Mouse (Mus musculus) lung, adult 2 months (tissue): ENCODE measurements around the gene Cntnap2. TPM values are rescaled to one million over a fixed set of nuclear protein-coding genes. Genes with fewer than 3 reads are reported as not detected.

Experiments used
- DNase-seq: peaks from one replicate; pipeline ENCODE4 v3.0.0; 2022
- H3K4me1 ChIP-seq: fragments of 200-500 bp; 2 replicates; pipeline ENCODE4 v1.6.1; 2011; ENCODE audit warnings: low read length; ENCODE audit not compliant: control insufficient read depth, insufficient read depth
- H3K4me3 ChIP-seq: fragments of 200-500 bp; replicated peaks from 2 replicates; pipeline ENCODE3; 2011; ENCODE audit warnings: low read depth, mild to moderate bottlenecking, control low read depth, low read length; ENCODE audit errors: extremely low read depth
- CTCF ChIP-seq: fragments of 200-500 bp; IDR thresholded peaks from 2 replicates; pipeline ENCODE4 v1.5.1; 2011; ENCODE audit warnings: mild to moderate bottlenecking, low read length, control low read depth; ENCODE audit not compliant: insufficient read depth
- POLR2A ChIP-seq: fragments of 200-500 bp; IDR thresholded peaks from 2 replicates; pipeline ENCODE4 v1.6.1; 2011; ENCODE audit warnings: low read depth, mild to moderate bottlenecking, control low read depth, low read length, borderline replicate concordance; ENCODE audit errors: extremely low read depth
- WGBS: fragments of 180-500 bp; shearing (Covaris S2); methylation state at CpG from one replicate; pipeline ENCODE4 v1.1.7; 2018; 5-methylcytosine and 5-hydroxymethylcytosine counted together
- polyA plus RNA-seq: library from polyadenylated mRNA; depleted of rRNA; stranded (reverse); fragments of >200 nt; gene quantifications from 2 replicates; pipeline ENCODE4 v1.2.3, GENCODE M21; 2012

The Cntnap2 gene
- polyA plus RNA-seq, 1 experiment: not detected

DNA sequence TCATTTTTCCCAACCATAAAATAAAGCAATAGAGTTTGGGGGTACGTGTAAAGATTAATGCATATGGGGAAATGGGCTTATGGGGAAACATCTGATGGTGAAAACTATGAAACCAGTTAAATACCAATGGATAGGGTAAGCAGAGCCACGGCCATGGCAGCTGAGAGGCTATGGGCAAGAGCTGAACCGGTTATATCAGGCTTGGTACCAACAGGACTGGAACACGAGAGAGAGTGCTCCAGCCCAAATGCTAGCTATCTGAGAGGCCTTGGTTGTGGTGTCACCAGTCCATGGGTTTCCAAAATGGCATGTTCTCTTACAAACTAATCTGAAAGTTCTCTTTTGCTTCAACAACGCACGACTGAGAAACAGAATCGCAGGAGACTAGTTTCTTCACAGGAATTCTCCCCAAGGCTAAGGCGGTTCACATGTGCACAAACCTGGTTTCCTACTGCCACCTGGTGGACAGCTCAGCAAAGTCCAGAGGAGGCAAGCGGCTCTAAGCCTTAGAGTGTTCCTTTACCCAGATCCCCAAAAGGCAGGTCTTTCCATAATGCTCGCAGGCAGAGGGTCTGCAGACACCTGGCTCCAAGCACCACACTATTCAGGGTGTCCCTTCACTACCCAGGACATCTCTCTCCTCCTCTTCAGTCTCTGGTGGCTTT lies 1902.0 kb downstream of the Cntnap2 start:
- 26% methylated on average over 10 of the region's 10 CpGs for WGBS
- H3K4me1 ChIP-seq: no peaks in the 10 kb centered on the region
- peak; percentile 21 for DNase-seq
- no peak overlapping the region for H3K4me3 ChIP-seq
- TF ChIP-seq CTCF (peak; percentile 72), POLR2A (no peak)

DNA sequence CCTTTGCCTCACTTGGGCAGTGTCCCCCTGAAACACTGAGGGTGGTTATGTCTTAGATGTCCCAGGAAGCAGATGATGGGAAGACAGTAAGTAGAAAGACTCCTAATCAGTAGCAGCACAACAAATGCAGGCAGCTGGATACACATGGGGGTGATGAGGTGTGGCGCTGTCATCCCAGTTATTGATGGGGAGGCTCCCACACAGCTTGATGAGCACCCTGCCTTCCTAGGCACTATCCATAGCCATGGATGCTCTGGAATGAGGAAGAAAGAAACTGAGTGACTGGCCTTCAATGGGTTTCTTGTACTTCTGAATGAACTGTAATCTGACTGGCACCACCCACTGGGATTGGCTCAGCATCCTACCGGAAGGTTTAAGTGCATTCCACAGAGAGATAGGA lies 1904.1 kb downstream of the Cntnap2 start:
- 75% methylated on average over 2 of the region's 2 CpGs for WGBS
- Histone ChIP-seq H3K4me1 (no peaks in the 10 kb centered on the region), H3K4me3 (no peak overlapping the region)
- no peak for TF ChIP-seq CTCF
- TF ChIP-seq POLR2A: no peak
- DNase-seq: no peak

DNA sequence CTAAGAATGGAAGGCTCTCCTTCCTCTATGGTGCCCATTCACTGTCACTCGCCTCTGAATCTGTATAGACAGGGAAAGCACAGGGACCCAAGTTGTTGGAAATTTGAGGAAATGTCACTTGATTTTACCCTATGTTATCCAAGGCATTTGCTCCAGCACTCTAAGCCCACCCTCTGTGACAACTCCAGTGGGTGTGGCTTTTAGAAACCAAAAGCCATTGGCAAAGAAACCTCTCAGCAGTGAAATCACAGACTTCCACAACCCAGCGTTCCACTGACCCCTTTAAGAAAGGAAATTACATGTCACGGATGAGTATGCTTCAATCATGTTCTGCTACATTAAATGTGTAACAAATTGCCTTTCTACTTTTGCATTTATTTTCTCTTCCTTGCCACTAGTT lies 1904.5 kb downstream of the Cntnap2 start:
- 65% methylated on average over 3 of the region's 3 CpGs for WGBS
- H3K4me1 ChIP-seq: no peaks in the 10 kb centered on the region
- TF ChIP-seq POLR2A (no peak), CTCF (no peak)
- no peak for DNase-seq
- no peak overlapping the region for H3K4me3 ChIP-seq

DNA sequence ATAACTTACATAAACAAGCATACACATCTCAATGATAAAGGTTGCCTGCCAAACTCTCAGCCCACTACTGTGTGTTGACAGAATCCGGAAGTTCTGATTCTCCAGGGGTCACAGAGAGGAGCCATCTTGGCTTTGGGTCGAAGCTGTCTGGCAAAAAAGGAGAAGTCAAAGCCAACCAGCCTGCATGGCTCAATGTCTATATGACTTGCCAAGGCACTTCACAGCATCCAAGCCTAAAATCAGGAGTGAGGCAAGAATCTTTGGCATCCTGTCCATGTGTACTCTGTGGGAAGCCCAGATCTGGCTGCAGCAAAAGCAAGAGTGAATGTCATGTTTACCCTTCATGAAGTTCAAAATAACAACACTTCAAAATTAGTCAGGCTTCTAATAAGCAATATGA lies 1913.5 kb downstream of the Cntnap2 start:
- no peak for TF ChIP-seq CTCF
- TF ChIP-seq POLR2A: no peak
- H3K4me3 ChIP-seq: no peak overlapping the region
- no peaks in the 10 kb centered on the region for H3K4me1 ChIP-seq
- 66% methylated on average over 2 of the region's 2 CpGs for WGBS
- DNase-seq: peak; percentile 3

DNA sequence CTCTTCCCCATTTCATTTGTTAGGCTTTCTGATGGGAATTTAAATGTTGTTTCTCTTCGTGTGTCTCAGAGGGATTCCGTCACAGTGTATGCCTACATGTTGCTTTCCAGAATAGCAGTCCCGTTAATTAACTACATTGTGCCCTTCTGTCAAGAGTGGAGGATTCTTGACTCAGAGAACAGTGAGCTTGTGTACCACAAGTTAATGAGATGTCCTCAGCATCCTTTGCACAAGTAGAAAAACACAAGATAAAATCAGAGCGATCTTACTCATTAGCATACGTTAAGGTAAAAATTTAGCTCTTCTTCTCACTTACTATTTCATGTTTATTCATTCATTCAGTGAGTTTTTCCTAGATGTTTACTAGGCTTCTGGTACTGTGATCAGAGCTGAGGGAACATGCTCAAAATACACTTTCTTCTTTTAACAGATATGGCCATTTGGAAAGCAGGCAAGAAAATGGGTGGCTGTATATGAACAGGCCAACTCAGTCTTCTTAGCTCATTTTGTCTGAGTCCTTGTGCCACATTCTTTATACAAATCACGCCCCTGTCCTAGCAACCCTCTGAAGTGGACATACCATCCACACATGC lies 1936.9 kb downstream of the Cntnap2 start:
- no peak overlapping the region for H3K4me3 ChIP-seq
- no peak for TF ChIP-seq POLR2A
- no peak for TF ChIP-seq CTCF
- DNase-seq: no peak
- 87% methylated on average over 6 of the region's 6 CpGs for WGBS
- H3K4me1 ChIP-seq: no peaks in the 10 kb centered on the region

DNA sequence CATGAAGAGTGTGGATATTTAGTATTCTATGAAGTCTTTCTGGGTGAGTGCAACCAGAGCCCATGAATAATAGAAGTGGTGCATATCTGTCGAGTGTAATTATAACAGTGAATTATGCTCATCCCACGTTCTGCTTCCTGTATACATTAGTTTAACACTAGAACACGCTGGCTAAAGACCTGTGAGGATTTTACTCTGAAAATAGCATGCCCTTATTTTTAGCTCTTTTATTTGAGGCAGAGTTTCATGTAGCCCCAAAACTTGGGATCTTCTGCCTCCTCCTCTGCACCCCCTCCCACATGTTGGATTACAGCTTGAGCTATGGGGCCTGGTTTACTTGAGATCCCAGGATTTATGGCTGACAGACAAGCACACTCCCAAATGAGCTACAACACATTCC lies 1945.3 kb downstream of the Cntnap2 start:
- no peaks in the 10 kb centered on the region for H3K4me1 ChIP-seq
- DNase-seq: no peak
- 41% methylated on average over 3 of the region's 3 CpGs for WGBS
- TF ChIP-seq POLR2A (no peak), CTCF (no peak)
- H3K4me3 ChIP-seq: no peak overlapping the region

DNA sequence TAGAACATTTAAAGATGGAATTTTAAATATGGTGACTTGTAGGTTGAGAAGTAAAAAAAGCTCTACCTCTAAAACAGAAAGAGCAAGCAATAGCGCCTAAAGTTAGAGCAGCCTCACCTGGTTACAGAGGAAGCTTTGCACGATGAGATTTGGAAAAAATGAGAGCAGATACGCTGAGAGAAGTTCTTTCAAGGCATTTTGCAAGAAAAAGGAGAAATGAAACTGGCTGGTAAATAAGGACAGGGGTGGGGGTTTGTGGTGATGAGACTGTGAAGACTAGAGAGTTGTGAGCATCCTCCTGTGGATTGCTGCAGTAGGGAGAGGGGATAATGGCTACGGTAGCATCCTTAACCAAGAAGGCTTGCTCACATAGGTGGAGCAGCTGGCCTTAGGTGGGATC lies 1953.8 kb downstream of the Cntnap2 start:
- no peaks in the 10 kb centered on the region for H3K4me1 ChIP-seq
- 76% methylated on average over 4 of the region's 4 CpGs for WGBS
- DNase-seq: no peak
- no peak for TF ChIP-seq POLR2A
- no peak for TF ChIP-seq CTCF
- no peak overlapping the region for H3K4me3 ChIP-seq

DNA sequence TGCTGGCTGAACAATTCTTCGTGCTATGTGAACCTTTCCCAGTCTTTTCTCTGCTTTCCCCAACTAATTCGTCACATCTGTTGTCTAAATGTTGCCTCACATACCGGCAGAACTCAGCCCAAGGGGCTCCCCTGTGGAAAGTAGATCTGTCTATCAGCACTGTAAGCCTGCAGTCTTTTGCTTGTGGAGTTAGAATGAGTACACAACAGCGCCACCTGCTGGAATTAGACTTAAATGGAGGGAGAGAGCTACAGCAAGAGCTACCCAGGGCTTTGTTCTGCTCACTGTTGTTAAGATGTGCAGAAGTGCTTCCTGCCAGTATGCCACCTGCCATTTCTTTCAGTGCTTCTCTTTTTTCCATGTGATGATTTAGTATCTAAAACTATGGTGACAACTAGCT lies 1954.4 kb downstream of the Cntnap2 start:
- Histone ChIP-seq H3K4me3 (no peak overlapping the region), H3K4me1 (no peaks in the 10 kb centered on the region)
- TF ChIP-seq POLR2A: no peak
- TF ChIP-seq CTCF: 0 out of 2 replicates have a peak, but pooled peaks have one; percentile 17
- WGBS: 15% methylated on average over 4 of the region's 4 CpGs
- DNase-seq: peak; percentile 20

DNA sequence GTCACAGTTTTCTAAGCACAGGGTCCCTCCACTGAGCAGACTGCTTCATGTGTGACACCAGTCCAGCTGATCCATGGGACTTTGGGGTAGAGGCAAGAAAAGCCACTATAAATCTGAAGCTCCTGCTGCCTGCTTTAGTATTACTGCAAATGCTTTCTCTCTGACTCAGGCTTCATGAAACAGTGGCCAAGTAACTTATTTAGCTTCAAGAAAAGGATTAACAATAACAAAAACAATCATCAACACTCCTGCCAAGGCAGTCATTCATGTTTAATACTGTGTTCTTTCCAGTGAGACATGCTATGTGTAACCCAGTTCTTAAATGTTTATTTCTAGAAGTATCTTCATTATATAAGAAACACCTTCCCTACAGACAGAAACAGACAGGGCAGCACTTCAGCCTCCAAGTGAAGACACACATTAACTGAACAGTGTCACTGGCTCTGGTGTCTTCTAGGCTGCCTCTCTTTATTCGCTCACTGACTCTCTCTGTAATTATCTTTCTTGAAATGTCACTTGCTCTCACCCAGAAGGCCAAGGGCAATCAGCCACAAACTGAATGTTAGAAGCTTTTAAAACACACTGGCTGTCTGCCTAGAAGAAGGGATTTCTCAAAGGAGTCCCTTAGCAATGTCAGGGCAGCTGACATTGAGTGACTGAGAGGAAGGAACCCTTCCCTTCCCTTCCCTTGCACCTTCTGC lies 1955.9 kb downstream of the Cntnap2 start:
- no peak for TF ChIP-seq CTCF
- no peak for TF ChIP-seq POLR2A
- DNase-seq: no peak
- no peaks in the 10 kb centered on the region for H3K4me1 ChIP-seq
- 55% methylated on average over 1 of the region's 1 CpGs for WGBS
- H3K4me3 ChIP-seq: no peak overlapping the region
